Mouse (Mus musculus): ENCODE measurements around the gene Znhit6. TPM values are rescaled to one million over a fixed set of nuclear protein-coding genes. Genes with fewer than 3 reads are reported as not detected.

Gene Znhit6
- polyA plus RNA-seq, 1 experiment = not detected

DNA sequence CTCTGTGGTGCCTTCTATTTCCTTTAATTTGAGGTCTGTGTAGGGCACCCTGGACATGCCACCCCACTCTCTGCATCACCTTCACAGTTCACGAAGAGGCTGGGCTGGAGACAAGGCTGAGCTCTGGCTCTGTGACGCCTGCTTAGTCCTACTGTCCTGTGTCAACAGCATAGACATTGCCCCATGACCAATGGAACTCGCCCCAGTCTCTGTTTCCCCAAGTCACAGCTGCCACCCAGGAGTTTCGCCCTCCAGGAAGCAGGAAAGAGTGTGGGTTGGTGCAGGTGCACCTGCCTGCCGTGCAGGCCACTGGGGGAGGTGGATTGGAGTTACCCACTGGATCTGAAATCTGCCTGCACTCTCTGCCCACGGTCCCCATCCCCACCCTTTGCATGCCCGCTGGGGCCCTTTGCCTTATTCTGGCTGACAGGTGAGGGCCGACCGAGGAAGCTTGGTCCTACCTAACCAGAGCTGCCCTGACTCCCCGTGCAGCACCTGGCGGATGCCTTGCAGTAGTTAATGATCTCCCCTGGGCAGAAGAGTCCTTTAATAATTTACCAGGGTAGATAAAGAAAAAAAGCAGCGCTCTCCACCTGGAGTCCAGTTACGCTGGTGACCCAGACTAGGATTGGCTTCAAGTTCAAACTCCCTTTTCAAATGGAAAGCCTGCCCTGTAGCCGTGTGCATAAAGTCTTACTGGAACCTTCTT lies 58.2 kb downstream of the Znhit6 start:
- no peak for TF ChIP-seq CTCF (IDR thresholded peaks at IDR 0.05; ENCODE audit: insufficient read depth, low read depth, low read length)
- no peak for TF ChIP-seq POLR2A (IDR thresholded peaks at IDR 0.05; ENCODE audit: insufficient read depth, low read depth, low read length)
- Histone ChIP-seq H3K4me3 (ENCODE audit: insufficient read depth, low read depth, low read length) (no peak overlapping the region), H3K27ac (ENCODE audit: insufficient read depth, low read depth, low read length) (no peak overlapping the region), H3K4me1 (ENCODE audit: control insufficient read depth, insufficient read depth, low read length) (no peaks in the 10 kb centered on the region)
- WGBS = 94% methylated on average over 14 of the region's 14 CpGs

- no peak for TF ChIP-seq POLR2A (IDR thresholded peaks at IDR 0.05; ENCODE audit: insufficient read depth, low read depth, low read length)
- TF ChIP-seq CTCF (IDR thresholded peaks at IDR 0.05; ENCODE audit: insufficient read depth, low read depth, low read length) = no peak
- Histone ChIP-seq H3K4me1 (ENCODE audit: control insufficient read depth, insufficient read depth, low read length) (no peaks in the 10 kb centered on the region), H3K4me3 (ENCODE audit: insufficient read depth, low read depth, low read length) (no peak overlapping the region), H3K27ac (ENCODE audit: insufficient read depth, low read depth, low read length) (no peak overlapping the region)
- 71% methylated on average over 4 of the region's 4 CpGs for WGBS
Measured at GRCm38 (mm10) chr3:145640170-145640569, 64.2 kb downstream of the Znhit6 start.

- 72% methylated on average over 4 of the region's 4 CpGs for WGBS
- Histone ChIP-seq H3K27ac (ENCODE audit: insufficient read depth, low read depth, low read length) (no peak overlapping the region), H3K4me1 (ENCODE audit: control insufficient read depth, insufficient read depth, low read length) (no peaks in the 10 kb centered on the region), H3K4me3 (ENCODE audit: insufficient read depth, low read depth, low read length) (no peak overlapping the region)
- TF ChIP-seq POLR2A (IDR thresholded peaks at IDR 0.05; ENCODE audit: insufficient read depth, low read depth, low read length) (no peak), CTCF (IDR thresholded peaks at IDR 0.05; ENCODE audit: insufficient read depth, low read depth, low read length) (no peak)
Measured at GRCm38 (mm10) chr3:145640583-145640982, 64.6 kb downstream of the Znhit6 start.

- TF ChIP-seq POLR2A (IDR thresholded peaks at IDR 0.05; ENCODE audit: insufficient read depth, low read depth, low read length) = no peak
- no peak for TF ChIP-seq CTCF (IDR thresholded peaks at IDR 0.05; ENCODE audit: insufficient read depth, low read depth, low read length)
Measured at GRCm38 (mm10) chr3:145641036-145641685, 65.2 kb downstream of the Znhit6 start.

DNA sequence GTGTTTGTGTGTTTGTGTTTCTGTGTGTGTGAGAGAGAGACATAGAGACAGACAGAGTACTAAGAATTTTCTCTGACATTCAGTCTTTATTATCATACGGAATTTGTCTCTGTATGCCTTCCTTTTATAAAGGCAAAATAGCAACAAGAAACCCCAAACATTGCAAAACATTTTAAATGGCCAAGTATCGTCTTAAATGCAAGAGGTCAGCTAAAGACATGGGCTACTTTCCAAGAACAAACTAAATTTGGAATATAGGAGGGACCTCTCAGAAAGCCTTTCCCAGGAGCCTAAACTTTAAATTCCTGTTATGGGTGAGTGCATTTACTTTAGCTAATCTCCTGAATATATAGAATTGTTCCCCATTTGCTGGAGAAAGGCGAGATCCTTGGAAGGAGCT lies 65.9 kb downstream of the Znhit6 start:
- no peak overlapping the region for H3K27ac ChIP-seq (ENCODE audit: insufficient read depth, low read depth, low read length)
- WGBS = 83% methylated on average over 3 of the region's 3 CpGs
- TF ChIP-seq CTCF (IDR thresholded peaks at IDR 0.05; ENCODE audit: insufficient read depth, low read depth, low read length) (no peak), POLR2A (IDR thresholded peaks at IDR 0.05; ENCODE audit: insufficient read depth, low read depth, low read length) (no peak)
- no peaks in the 10 kb centered on the region for H3K4me1 ChIP-seq (ENCODE audit: control insufficient read depth, insufficient read depth, low read length)
- H3K4me3 ChIP-seq (ENCODE audit: insufficient read depth, low read depth, low read length) = no peak overlapping the region

More at GRCm38 (mm10) chr3:145641036-145641685, 65.2 kb downstream of the Znhit6 start:
- no peaks in the 10 kb centered on the region for H3K4me1 ChIP-seq (ENCODE audit: control insufficient read depth, insufficient read depth, low read length)
- 61% methylated on average over 5 of the region's 5 CpGs for WGBS
- H3K27ac ChIP-seq (ENCODE audit: insufficient read depth, low read depth, low read length) = no peak overlapping the region
- no peak overlapping the region for H3K4me3 ChIP-seq (ENCODE audit: insufficient read depth, low read depth, low read length)

DNA sequence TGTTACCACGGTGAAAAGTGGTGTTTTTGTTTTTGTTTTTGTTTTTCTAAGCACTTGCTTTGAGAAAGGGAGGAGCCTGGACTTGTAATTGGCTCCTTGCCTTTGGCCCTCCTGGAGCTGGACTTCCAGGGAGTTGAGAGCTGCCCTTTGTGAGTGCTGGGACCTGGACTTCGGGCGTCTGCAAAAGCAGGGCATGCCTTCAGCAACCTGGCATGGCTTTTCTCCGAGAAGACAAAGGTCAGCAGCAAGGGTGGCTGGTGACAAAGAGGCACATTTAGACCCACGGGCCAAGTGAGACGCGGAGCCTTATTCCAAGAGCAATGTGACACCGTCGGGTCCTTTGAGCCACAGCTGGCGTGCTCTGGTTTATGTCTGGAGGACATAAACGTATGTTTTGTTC lies 66.9 kb downstream of the Znhit6 start:
- 55% methylated on average over 11 of the region's 11 CpGs for WGBS
- Histone ChIP-seq H3K4me1 (ENCODE audit: control insufficient read depth, insufficient read depth, low read length) (no peaks in the 10 kb centered on the region), H3K4me3 (ENCODE audit: insufficient read depth, low read depth, low read length) (no peak overlapping the region), H3K27ac (ENCODE audit: insufficient read depth, low read depth, low read length) (no peak overlapping the region)
- TF ChIP-seq CTCF (IDR thresholded peaks at IDR 0.05; ENCODE audit: insufficient read depth, low read depth, low read length) (no peak), POLR2A (IDR thresholded peaks at IDR 0.05; ENCODE audit: insufficient read depth, low read depth, low read length) (no peak)

DNA sequence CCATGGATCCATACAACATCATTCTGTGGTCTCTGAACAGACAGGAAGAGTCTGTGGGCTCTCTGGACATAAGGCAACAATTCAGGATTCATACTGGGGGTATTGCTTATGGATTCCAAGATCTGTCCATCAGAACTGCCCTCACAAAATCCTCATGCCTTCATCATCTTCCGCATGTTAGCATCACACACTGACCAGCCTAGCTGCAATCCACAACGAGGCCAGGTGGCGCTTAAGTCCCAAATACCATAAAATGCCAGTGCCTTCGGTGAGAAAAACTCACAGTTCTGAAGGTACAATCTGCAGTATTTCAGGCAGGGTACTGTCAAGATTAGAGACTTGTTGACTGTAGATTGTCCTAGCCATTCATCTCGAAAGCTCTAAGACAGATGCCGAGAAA lies 69.5 kb downstream of the Znhit6 start:
- Histone ChIP-seq H3K27ac (ENCODE audit: insufficient read depth, low read depth, low read length) (no peak overlapping the region), H3K4me1 (ENCODE audit: control insufficient read depth, insufficient read depth, low read length) (peaks cover 17% of the 10 kb centered on the region; the same call in 1 of the 2 replicates), H3K4me3 (ENCODE audit: insufficient read depth, low read depth, low read length) (no peak overlapping the region)
- TF ChIP-seq POLR2A (IDR thresholded peaks at IDR 0.05; ENCODE audit: insufficient read depth, low read depth, low read length) = no peak
- no peak for TF ChIP-seq CTCF (IDR thresholded peaks at IDR 0.05; ENCODE audit: insufficient read depth, low read depth, low read length)
- 84% methylated on average over 6 of the region's 6 CpGs for WGBS

- Histone ChIP-seq H3K4me1 (ENCODE audit: control insufficient read depth, insufficient read depth, low read length) (peaks cover 22% of the 10 kb centered on the region; the same call in 1 of the 2 replicates), H3K27ac (ENCODE audit: insufficient read depth, low read depth, low read length) (no peak overlapping the region), H3K4me3 (ENCODE audit: insufficient read depth, low read depth, low read length) (no peak overlapping the region)
- TF ChIP-seq POLR2A (IDR thresholded peaks at IDR 0.05; ENCODE audit: insufficient read depth, low read depth, low read length) (no peak), CTCF (IDR thresholded peaks at IDR 0.05; ENCODE audit: insufficient read depth, low read depth, low read length) (no peak)
- WGBS = 52% methylated on average over 3 of the region's 3 CpGs
Measured at GRCm38 (mm10) chr3:145646009-145646408, 70.0 kb downstream of the Znhit6 start.

DNA sequence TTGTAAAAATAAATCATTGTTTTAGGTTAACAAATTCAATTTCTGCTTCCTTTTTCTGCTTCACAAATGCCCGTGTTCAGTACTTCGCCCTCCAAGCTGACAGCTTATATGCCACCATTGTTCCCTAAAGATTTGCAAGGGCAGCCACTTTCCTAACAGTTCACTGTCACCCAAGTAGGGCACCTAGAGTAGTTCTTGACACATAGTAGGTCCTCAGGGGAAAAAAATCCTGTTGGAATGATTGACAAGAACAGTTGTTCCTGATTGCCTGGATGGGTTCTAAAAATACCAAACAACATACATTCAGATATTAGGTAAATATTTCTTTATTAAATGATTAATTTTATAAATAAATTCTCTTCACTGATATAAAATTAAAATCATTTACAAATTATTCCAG lies 70.7 kb downstream of the Znhit6 start:
- H3K4me1 ChIP-seq (ENCODE audit: control insufficient read depth, insufficient read depth, low read length) = peaks cover 22% of the 10 kb centered on the region; the same call in 1 of the 2 replicates
- H3K27ac ChIP-seq (ENCODE audit: insufficient read depth, low read depth, low read length) = no peak overlapping the region
- TF ChIP-seq CTCF (IDR thresholded peaks at IDR 0.05; ENCODE audit: insufficient read depth, low read depth, low read length) = no peak
- no peak for TF ChIP-seq POLR2A (IDR thresholded peaks at IDR 0.05; ENCODE audit: insufficient read depth, low read depth, low read length)
- 81% methylated on average over 2 of the region's 2 CpGs for WGBS
- H3K4me3 ChIP-seq (ENCODE audit: insufficient read depth, low read depth, low read length) = no peak overlapping the region
